Mouse (Mus musculus) CH12F3 (cell line): Measurements from ENCODE around the gene Ang6.
"Not testable (repeated sequence)": the region's sequence is repeated elsewhere in the genome, so short reads cannot be mapped to it uniquely, and the experiment has no call there.

ENCODE experiments used
- in situ Hi-C: fragments of 300-500 bp; cut with MboI; formaldehyde crosslinking; loops from 2 replicates; pipeline ENCODE4 v1.14.3; 2020; ENCODE audit warnings: low sequenced_read_pairs

Ang6 gene

DNA sequence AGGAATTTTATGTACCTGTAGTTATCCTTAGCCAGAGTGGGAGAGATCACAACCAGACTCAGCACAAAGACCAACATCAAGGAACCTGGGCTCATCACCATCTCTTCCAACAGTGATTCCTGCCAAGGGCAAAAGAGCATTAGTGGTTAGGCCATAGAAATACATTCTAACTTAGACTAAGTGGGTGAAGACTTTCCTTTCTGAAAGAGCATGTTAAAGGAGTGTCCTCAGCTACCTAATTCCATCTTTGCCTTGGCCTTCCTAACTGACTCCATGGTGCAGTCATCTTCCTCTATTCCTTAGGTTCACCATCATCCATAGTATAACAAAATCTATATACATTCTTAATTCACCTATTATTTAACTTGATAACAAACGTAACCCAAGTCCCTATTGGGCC is at the start of gene Ang6:
Gene Ang6 (minus strand): TSS at position 101 of the 400 bp plus-strand sequence.
- in situ Hi-C loops = no loop called here

- in situ Hi-C loops = not testable (repeated sequence)
These were observed 44.5 kb upstream of the Ang6 start for GRCm38 (mm10) chr14:44046567-44046966.

DNA sequence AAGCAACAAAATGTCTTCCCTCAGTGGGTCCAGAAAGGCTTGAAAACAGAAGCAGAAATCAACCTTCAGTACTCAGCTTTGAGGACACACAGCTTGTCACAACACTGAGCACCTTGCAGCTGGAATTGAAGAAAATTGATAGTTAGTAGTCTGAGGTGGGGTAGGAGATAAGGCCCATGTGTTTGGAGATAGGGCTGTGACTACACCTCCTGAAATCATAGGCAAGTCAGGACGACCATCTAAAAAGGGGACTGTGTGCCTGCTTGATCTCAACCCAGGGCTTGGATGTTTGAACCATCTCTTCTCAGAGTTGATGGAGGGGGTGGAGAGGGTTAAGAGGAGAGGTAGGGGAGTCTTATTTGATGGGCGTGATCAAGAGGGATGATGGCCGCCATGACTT is 29.8 kb upstream of the Ang6 start:
- in situ Hi-C loops = not testable (repeated sequence)

DNA sequence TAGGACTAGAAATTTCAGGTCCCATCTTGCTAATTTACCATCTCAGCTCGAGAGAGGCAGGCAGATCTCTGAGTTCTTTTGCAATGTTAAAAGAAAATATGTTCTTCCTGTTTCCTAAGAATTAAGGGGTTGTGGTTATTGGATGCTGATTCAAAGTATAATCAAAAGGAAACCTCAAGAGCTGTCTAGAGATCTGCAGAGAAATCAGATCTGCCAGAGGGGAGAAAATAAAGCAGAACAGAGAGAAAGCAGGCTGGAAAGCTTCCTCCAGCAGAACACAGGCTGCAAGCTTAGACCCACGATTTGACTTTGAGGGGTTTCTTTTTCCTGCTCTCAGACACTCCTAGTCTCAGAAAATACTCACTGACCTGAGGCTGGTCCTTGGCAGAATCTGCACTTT is 7.6 kb upstream of the Ang6 start:
- in situ Hi-C loops = not testable (repeated sequence)

DNA sequence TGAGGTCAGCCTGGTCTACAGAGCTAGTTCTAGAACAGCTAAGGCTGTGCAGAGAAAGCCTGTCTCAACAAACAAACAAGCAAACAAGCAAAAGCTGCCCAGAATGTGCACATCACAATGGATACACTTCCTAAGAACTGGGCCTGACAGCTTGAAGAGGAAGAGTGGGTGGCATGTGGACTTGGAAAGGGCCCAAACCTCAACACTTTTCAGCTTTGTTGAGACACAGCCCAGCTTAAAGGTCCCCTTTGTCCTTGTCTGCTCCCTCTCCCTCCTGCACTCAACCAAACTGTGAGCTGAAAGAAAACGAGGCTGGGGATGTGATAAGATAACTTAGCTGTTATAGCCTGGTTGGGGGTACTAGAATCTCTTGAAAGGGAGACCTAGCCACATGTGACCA is 6.0 kb upstream of the Ang6 start:
- in situ Hi-C loops = not testable (repeated sequence)

DNA sequence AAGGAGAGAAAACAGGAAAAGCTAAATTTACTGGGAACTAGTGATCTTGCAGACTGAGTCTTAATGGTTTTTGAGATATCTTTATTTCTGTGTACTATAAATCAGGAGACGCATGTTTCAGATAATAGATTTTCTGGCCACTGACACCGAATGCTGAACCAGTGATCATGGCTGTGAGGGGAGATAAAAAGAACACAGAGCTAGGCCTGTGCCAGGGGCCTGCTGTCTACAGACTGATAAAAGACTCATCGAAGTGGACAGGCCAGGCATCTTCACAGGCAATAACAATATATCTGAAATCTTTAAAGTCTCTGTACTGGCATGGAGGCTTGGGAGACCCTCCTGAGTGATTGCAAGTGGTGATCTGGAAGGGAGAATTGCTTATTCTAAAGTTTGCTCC is 469 bp downstream of the Ang6 start:
- in situ Hi-C loops = no loop called here

- in situ Hi-C loops = not testable (repeated sequence)
These were observed 3.5 kb downstream of the Ang6 start for GRCm38 (mm10) chr14:43998455-43999000.

DNA sequence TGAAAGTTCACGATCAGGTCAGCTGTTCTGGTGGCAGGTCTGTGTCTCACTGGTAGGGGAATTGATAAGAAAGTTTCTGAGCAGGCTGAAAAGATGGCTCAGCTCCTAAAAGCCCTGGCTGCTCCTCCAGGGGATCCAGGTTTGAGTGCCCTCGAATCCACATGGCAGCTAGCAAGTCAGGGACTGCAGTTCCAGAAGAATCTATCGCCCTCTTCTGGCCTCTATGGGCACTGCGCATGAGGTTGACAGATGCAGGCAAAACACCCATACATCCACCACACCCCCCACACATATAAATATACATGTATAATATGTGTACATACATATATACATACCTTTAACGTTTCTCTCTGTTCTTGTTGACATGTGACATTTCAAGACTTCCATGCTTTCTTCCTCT is 14.7 kb downstream of the Ang6 start:
- in situ Hi-C loops = not testable (repeated sequence)

DNA sequence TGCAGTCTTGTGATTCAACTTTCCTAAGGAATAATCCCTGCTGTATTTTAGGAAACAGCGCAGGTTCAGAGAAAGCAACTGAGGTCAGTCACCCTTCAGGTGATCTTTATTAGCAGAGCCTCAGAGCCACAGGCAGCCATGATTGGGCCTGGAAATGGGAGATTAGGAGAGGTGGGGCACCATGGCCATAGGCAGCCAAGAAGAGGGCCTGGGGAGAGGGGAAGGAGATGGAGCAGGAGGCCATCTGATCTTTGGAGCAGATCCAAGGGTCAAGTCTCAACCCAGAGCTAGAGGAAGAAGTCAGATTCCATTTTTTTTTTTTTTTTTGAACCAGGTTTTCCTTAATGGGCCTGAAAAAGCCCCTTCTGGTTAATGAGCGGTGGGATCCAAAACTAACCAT is 15.9 kb downstream of the Ang6 start:
- in situ Hi-C loops = no loop called here

DNA sequence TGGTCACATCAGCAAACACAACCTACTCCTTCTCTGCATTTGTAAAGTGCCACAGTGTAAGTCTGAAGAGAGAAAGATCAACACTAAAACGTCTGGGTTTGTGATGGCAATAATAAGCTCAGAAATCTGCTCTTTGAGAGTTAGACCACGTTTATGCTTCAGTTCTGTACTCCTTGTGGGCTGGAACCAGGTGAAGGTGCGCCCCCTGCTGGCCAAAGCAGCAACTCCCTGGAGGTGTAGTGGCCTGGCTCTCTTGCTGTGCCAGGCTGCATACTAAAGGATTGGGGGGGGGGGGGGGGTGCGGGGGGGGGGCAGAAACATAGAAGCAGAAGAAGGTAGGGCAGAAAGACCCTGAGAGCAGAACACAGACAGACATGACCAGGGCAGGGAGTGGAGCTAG is 18.2 kb downstream of the Ang6 start:
- in situ Hi-C loops = no loop called here

DNA sequence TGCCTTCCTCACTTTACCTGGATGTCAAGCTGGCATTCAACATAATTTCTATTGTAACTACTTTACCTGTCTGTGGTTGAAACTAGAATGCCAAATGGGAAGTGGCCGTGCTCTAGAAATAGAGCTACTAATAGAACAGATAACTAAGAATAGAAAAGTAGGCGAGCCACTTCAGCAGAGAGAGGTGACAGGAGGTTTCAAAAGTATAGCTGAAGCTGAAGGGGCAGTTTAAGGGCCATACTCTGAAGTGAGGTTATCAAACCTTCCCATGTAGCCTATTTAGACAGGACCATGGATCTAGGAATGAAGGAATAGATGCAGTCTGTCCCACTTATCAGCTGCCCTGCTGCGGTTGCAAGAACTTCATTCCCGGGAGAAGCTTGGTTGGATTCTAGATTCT is 18.6 kb downstream of the Ang6 start:
- in situ Hi-C loops = no loop called here

DNA sequence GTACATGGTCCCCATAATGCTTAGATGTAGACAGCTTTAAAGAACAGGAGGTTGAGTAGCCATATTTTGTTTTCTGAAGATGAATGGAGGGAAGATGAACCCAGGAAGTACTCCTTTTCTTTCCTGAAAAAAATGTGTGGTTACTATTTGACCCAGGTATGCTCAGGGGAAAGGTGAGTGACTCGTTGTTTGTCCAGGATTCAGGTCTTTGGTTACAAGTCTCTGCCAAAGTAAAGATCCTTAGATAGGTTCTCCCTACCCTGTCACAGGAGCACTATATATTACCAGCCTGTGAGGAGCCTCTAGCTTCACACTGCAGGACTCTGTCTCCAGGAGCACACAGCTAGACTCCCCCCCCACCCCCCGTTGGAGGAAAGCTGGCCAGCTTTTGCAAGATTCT is 45.3 kb downstream of the Ang6 start, which contains the start of gene Ang5:
Gene Ang5 (plus strand): TSS at position 301 of the 400 bp plus-strand sequence.
- in situ Hi-C loops = not testable (repeated sequence)

GRCm38 (mm10) chr14:43955074-43955473 is 47.0 kb downstream of the Ang6 start:
- in situ Hi-C loops = not testable (repeated sequence)

DNA sequence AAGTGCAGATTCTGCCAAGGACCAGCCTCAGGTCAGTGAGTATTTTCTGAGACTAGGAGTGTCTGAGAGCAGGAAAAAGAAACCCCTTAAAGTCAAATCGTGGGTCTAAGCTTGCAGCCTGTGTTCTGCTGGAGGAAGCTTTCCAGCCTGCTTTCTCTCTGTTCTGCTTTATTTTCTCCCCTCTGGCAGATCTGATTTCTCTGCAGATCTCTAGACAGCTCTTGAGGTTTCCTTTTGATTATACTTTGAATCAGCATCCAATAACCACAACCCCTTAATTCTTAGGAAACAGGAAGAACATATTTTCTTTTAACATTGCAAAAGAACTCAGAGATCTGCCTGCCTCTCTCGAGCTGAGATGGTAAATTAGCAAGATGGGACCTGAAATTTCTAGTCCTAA is 48.7 kb downstream of the Ang6 start:
- in situ Hi-C loops = not testable (repeated sequence)
